Mouse (Mus musculus): ENCODE data around the gene Nufip2. TPM values are rescaled to one million over a fixed set of nuclear protein-coding genes. Genes with fewer than 3 reads are reported as not detected.
"Not testable (repeated sequence)": the region's sequence is repeated elsewhere in the genome, so short reads cannot be mapped to it uniquely, and the experiment has no call there.

The Nufip2 gene
- polyA plus RNA-seq (2014; fragmentation: Nextera tagmentation; extraction: Ambion mirVana) = 6.4 and 6.7 TPM in 2 replicates

DNA sequence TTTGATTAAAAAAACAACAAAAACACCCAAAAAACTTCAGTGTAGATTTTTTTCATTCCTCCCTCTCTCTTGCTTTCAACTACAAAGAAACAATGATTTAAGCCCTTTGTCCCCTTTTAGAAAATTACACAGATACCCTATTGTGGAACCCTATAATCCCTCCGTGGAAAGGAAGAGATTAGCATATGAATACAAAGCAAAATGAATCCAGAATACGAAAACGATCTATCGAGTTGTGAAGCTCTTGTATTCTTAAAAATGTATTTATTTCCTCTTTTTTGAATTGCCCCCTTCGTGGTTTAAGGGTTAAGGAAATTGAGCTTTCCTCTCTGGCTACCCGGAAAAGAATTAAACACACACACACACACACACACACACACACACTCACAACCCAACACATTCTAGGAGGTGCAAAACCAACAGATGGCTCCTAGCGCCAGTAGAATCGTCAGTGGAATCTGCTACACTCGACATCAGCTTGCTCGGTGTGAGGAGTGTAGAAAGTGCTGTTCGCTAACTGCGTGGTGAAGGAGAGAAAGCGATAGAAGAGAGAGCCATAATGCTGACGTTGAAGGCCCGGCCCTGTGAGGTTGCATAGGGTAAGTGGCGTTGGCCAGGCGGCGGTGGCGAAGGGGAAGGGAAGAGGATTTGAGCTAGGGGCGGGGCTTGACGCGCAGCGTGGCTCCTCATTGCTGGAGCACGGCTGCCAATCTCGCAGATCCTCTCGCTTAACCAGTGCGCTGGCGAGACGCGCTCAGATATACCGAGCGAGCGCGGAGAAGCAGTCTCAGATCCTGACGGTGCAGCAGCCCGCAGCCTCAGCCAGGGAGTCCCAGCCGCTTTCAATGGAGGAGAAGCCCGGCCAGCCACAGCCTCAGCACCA is at the start of gene Nufip2:
TSS of gene Nufip2 (plus strand) at position 773 of the 883 bp plus-strand sequence.
- ATAC-seq (replicated peaks; ENCODE audit: low FRiP score, low TSS enrichment, low read depth) = peak; percentile 98
- under 1% methylated on average over 38 of the region's 38 CpGs for whole genome bisulfite sequencing

DNA sequence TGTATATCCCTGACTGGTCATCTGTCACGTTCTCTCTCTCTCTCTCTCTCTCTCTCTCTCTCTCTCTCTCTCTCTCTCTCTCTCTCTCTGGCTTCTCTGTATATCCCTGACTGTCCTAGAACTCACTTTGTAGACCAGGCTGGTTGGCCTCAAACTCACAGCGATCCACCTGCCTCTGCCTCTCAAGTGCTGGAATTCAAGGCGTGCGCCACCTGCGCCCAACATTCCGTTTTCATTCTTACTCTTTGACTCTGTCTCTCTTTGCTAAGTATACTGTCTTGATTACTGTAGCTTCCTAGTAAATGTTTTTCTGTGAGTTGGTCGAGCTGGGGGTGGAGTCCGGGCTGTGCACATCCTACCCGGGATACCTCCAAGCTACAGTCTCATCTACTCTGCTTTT is 44.6 kb upstream of the Nufip2 start:
- H3K36me3 ChIP-seq (ENCODE audit: control insufficient read depth, insufficient read depth, low read length) = no peaks in the 10 kb centered on the region
- H3K9me3 ChIP-seq (ENCODE audit: control insufficient read depth, low read length) = no peaks in the 10 kb centered on the region
- WGBS = 77% methylated on average over 9 of the region's 9 CpGs
- no peaks in the 10 kb centered on the region for H3K27me3 ChIP-seq (replicated peaks; ENCODE audit: control insufficient read depth, insufficient read depth, low read length)
- H3K4me2 ChIP-seq (ENCODE audit: low read length) = no peak overlapping the region
- no peak overlapping the region for H3K9ac ChIP-seq (ENCODE audit: low read length)
- H3K4me1 ChIP-seq (replicated peaks; ENCODE audit: control insufficient read depth, insufficient read depth, low read length) = no peaks in the 10 kb centered on the region
- H3K27ac ChIP-seq (ENCODE audit: low read depth) = no peak overlapping the region
- ATAC-seq (replicated peaks; ENCODE audit: low FRiP score, low TSS enrichment, low read depth) = no peak
- H3K4me3 ChIP-seq (ENCODE audit: low read depth, low read length) = no peak overlapping the region
- DNase-seq (ENCODE audit: low spot score) = no peak

More for the DNA sequence above, at the start of gene Nufip2:
- peak; percentile 96 for DNase-seq (ENCODE audit: low spot score)
- Histone ChIP-seq H3K27ac (ENCODE audit: low read depth) (peak within 1 kb of the TSS; percentile 97), H3K4me1 (replicated peaks; ENCODE audit: control insufficient read depth, insufficient read depth, low read length) (peaks cover 6% of the 10 kb centered on the region), H3K36me3 (ENCODE audit: control insufficient read depth, insufficient read depth, low read length) (peaks cover 15% of the 10 kb centered on the region; the same call in 1 of the 2 replicates), H3K27me3 (replicated peaks; ENCODE audit: control insufficient read depth, insufficient read depth, low read length) (no peaks in the 10 kb centered on the region), H3K9ac (ENCODE audit: low read length) (peak within 1 kb of the TSS; percentile 97), H3K4me2 (ENCODE audit: low read length) (peak within 1 kb of the TSS; percentile 79), H3K4me3 (ENCODE audit: low read depth, low read length) (peak within 1 kb of the TSS; percentile 98), H3K9me3 (ENCODE audit: control insufficient read depth, low read length) (no peaks in the 10 kb centered on the region)

DNA sequence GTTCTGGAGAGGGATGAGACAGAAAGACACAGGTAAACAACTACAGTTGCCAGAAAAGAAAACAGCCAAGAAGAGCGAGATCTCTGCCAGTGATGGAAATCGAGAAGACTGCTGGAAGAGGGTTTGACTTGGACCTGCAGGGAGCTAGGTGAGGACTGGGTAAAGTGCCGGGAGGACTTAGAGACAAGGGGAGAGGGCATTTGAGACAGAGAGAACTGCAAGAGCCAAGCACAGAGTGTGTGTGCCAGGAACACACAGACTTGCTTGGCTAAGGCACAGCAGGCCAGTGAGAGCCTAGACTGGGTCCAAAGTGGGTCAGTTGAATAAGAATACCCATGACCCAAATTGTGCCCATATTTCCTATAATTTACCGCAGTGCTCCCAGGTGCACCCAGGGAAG is 40.5 kb upstream of the Nufip2 start:
- Histone ChIP-seq H3K4me1 (replicated peaks; ENCODE audit: control insufficient read depth, insufficient read depth, low read length) (no peaks in the 10 kb centered on the region), H3K36me3 (ENCODE audit: control insufficient read depth, insufficient read depth, low read length) (no peaks in the 10 kb centered on the region), H3K27me3 (replicated peaks; ENCODE audit: control insufficient read depth, insufficient read depth, low read length) (no peaks in the 10 kb centered on the region), H3K4me2 (ENCODE audit: low read length) (no peak overlapping the region), H3K9me3 (ENCODE audit: control insufficient read depth, low read length) (no peaks in the 10 kb centered on the region), H3K4me3 (ENCODE audit: low read depth, low read length) (no peak overlapping the region), H3K27ac (ENCODE audit: low read depth) (no peak overlapping the region), H3K9ac (ENCODE audit: low read length) (no peak overlapping the region)
- ATAC-seq (replicated peaks; ENCODE audit: low FRiP score, low TSS enrichment, low read depth) = no peak
- 81% methylated on average over 4 of the region's 4 CpGs for WGBS
- DNase-seq (ENCODE audit: low spot score) = no peak

DNA sequence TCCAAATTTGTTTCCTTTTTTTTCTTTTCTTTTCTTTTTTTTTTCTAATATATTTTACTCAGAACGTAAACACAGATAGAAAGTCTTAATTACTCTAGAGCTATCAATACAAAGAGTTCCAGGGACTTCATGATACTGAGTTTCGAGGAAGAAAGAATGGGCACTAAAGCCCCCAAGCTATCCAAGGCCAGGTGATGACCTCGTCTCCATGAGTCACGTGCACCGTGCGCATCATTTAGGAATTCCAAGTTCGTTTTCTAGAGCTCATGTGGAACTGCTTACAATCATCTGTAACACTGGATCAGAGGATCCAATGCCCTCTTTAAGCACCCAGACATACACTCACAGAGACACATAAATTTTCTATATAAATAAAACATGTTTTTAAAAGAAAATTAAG is 37.1 kb upstream of the Nufip2 start:
- no peak for ATAC-seq (replicated peaks; ENCODE audit: low FRiP score, low TSS enrichment, low read depth)
- Histone ChIP-seq H3K4me2 (ENCODE audit: low read length) (no peak overlapping the region), H3K9ac (ENCODE audit: low read length) (no peak overlapping the region), H3K27me3 (replicated peaks; ENCODE audit: control insufficient read depth, insufficient read depth, low read length) (no peaks in the 10 kb centered on the region), H3K4me3 (ENCODE audit: low read depth, low read length) (no peak overlapping the region), H3K4me1 (replicated peaks; ENCODE audit: control insufficient read depth, insufficient read depth, low read length) (no peaks in the 10 kb centered on the region), H3K36me3 (ENCODE audit: control insufficient read depth, insufficient read depth, low read length) (no peaks in the 10 kb centered on the region), H3K27ac (ENCODE audit: low read depth) (no peak overlapping the region), H3K9me3 (ENCODE audit: control insufficient read depth, low read length) (no peaks in the 10 kb centered on the region)
- DNase-seq (ENCODE audit: low spot score) = no peak
- 75% methylated on average over 7 of the region's 7 CpGs for WGBS

GRCm38 (mm10) chr11:77652484-77652883 is 33.5 kb upstream of the Nufip2 start:
- H3K27me3 ChIP-seq (replicated peaks; ENCODE audit: control insufficient read depth, insufficient read depth, low read length) = no peaks in the 10 kb centered on the region
- no peaks in the 10 kb centered on the region for H3K36me3 ChIP-seq (ENCODE audit: control insufficient read depth, insufficient read depth, low read length)
- ATAC-seq (replicated peaks; ENCODE audit: low FRiP score, low TSS enrichment, low read depth) (no peak), DNase-seq (ENCODE audit: low spot score) (no peak)
- no peak overlapping the region for H3K9ac ChIP-seq (ENCODE audit: low read length)
- no peak overlapping the region for H3K4me3 ChIP-seq (ENCODE audit: low read depth, low read length)
- whole genome bisulfite sequencing = 84% methylated on average over 3 of the region's 6 CpGs
- H3K4me2 ChIP-seq (ENCODE audit: low read length) = no peak overlapping the region
- no peaks in the 10 kb centered on the region for H3K4me1 ChIP-seq (replicated peaks; ENCODE audit: control insufficient read depth, insufficient read depth, low read length)
- no peak overlapping the region for H3K27ac ChIP-seq (ENCODE audit: low read depth)
- no peaks in the 10 kb centered on the region for H3K9me3 ChIP-seq (ENCODE audit: control insufficient read depth, low read length)

DNA sequence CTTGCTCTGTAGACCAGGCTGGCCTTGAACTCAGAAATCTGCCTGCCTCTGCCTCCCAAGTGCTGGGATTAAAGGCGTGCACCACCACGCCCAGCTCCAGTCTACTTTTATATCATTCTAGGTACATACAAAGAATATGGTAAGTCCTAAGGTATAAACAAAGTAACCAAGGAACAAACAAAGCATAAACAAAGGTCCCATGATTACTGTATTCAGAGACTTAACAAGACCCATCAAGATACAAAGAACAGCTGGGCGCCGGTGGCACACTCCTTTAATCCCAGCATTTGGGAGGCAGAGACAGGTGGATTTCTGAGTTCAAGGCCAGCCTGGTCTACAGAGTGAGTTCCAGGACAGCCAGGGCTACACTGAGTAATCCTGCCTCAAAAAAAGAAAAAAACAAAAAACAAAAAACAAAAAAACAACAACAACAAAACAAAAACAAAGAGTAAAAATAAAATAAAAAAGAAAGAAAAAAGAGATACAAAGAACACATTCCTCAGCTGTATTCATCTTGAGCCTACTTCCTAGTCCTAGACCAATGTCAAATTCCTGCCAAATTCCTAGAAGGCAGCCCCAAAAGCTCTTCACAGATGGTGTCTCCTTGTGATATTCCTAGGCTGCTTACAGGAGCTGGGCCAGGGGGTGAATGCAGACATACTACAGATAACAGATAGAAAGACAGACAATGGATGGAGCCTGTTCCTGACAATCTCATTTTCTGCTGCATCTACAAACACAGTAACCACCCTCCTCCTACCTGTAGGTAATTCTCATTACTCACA is 32.4 kb upstream of the Nufip2 start:
- WGBS = 99% methylated on average over 4 of the region's 4 CpGs
- DNase-seq (ENCODE audit: low spot score); H3K36me3 ChIP-seq (ENCODE audit: control insufficient read depth, insufficient read depth, low read length): not testable (repeated sequence)

GRCm38 (mm10) chr11:77659986-77660385 is 26.0 kb upstream of the Nufip2 start:
- no peak overlapping the region for H3K4me3 ChIP-seq (ENCODE audit: low read depth, low read length)
- no peak overlapping the region for H3K4me2 ChIP-seq (ENCODE audit: low read length)
- DNase-seq (ENCODE audit: low spot score) = no peak
- H3K27ac ChIP-seq (ENCODE audit: low read depth) = no peak overlapping the region
- no peaks in the 10 kb centered on the region for H3K9me3 ChIP-seq (ENCODE audit: control insufficient read depth, low read length)
- no peaks in the 10 kb centered on the region for H3K4me1 ChIP-seq (replicated peaks; ENCODE audit: control insufficient read depth, insufficient read depth, low read length)
- no peak for ATAC-seq (replicated peaks; ENCODE audit: low FRiP score, low TSS enrichment, low read depth)
- 61% methylated on average over 4 of the region's 4 CpGs for WGBS
- H3K27me3 ChIP-seq (replicated peaks; ENCODE audit: control insufficient read depth, insufficient read depth, low read length) = no peaks in the 10 kb centered on the region
- no peaks in the 10 kb centered on the region for H3K36me3 ChIP-seq (ENCODE audit: control insufficient read depth, insufficient read depth, low read length)
- H3K9ac ChIP-seq (ENCODE audit: low read length) = no peak overlapping the region

More for the DNA sequence above, 32.4 kb upstream of the Nufip2 start:
- not testable (repeated sequence) for H3K4me2 ChIP-seq (ENCODE audit: low read length); H3K9me3 ChIP-seq (ENCODE audit: control insufficient read depth, low read length); H3K4me3 ChIP-seq (ENCODE audit: low read depth, low read length); ATAC-seq (replicated peaks; ENCODE audit: low FRiP score, low TSS enrichment, low read depth); H3K27me3 ChIP-seq (replicated peaks; ENCODE audit: control insufficient read depth, insufficient read depth, low read length); H3K9ac ChIP-seq (ENCODE audit: low read length); H3K4me1 ChIP-seq (replicated peaks; ENCODE audit: control insufficient read depth, insufficient read depth, low read length); H3K27ac ChIP-seq (ENCODE audit: low read depth)

DNA sequence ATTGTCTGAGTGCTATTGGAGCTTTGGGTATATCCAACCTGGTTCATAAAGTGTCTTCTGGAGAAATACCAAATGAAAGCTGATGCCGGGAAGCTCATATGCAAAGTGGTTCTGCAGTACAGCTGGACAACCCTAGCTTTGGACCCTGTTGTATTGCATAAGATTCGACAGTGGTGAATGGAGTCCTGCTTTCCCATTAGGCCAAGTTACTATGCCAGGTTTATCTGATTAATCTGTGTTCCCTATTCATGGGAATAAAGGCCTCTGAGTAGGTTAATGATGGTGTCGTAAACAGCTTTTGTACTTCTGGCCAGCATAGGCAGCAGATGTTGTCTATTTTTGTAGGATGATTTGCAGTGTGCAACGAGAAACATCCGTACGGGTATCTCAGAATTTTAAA is 22.3 kb upstream of the Nufip2 start:
- DNase-seq (ENCODE audit: low spot score) (no peak), ATAC-seq (replicated peaks; ENCODE audit: low FRiP score, low TSS enrichment, low read depth) (no peak)
- no peak overlapping the region for H3K9ac ChIP-seq (ENCODE audit: low read length)
- H3K4me3 ChIP-seq (ENCODE audit: low read depth, low read length) = no peak overlapping the region
- no peaks in the 10 kb centered on the region for H3K27me3 ChIP-seq (replicated peaks; ENCODE audit: control insufficient read depth, insufficient read depth, low read length)
- 76% methylated on average over 6 of the region's 6 CpGs for whole genome bisulfite sequencing
- no peak overlapping the region for H3K4me2 ChIP-seq (ENCODE audit: low read length)
- H3K9me3 ChIP-seq (ENCODE audit: control insufficient read depth, low read length) = no peaks in the 10 kb centered on the region
- H3K27ac ChIP-seq (ENCODE audit: low read depth) = no peak overlapping the region
- H3K4me1 ChIP-seq (replicated peaks; ENCODE audit: control insufficient read depth, insufficient read depth, low read length) = no peaks in the 10 kb centered on the region
- H3K36me3 ChIP-seq (ENCODE audit: control insufficient read depth, insufficient read depth, low read length) = no peaks in the 10 kb centered on the region
